Mouse (Mus musculus) embryonic facial prominence, embryonic 14.5 days (tissue): ENCODE data around the gene Gm4792. TPM values are rescaled to one million over a fixed set of nuclear protein-coding genes. Genes with fewer than 3 reads are reported as not detected.

Experiments
- ATAC-seq: fragments of 200-750 bp; cut with Nextera tagmentation; 2 replicates; pipeline ENCODE4 v1.8.0; 2017; ENCODE audit warnings: low read depth, moderate number of reproducible peaks, moderate TSS enrichment
- DNase-seq: peaks from one replicate; pipeline ENCODE4 v3.0.0-alpha.2; 2015; ENCODE audit warnings: low spot score
- H3K27ac ChIP-seq: fragments of 300-500 bp; sonication (generic); replicated peaks from 2 replicates; pipeline ENCODE4 v1.5.1; 2014; ENCODE audit warnings: low read depth, mild to moderate bottlenecking, low read length, moderate library complexity
- H3K27me3 ChIP-seq: fragments of 300-500 bp; sonication (generic); replicated peaks from 2 replicates; pipeline ENCODE4 v1.6.1; 2014; ENCODE audit warnings: low read length; ENCODE audit not compliant: control insufficient read depth, insufficient read depth
- H3K36me3 ChIP-seq: fragments of 300-500 bp; sonication (generic); 2 replicates; pipeline ENCODE4 v1.6.1; 2014; ENCODE audit warnings: low read length, mixed read lengths; ENCODE audit not compliant: control insufficient read depth, insufficient read depth
- H3K4me1 ChIP-seq: fragments of 300-500 bp; sonication (generic); 2 replicates; pipeline ENCODE4 v1.6.1; 2014; ENCODE audit warnings: antibody characterized with exemption, low read length; ENCODE audit not compliant: control insufficient read depth, insufficient read depth
- H3K4me2 ChIP-seq: fragments of 300-500 bp; sonication (generic); 2 replicates; pipeline ENCODE4 v1.6.1; 2014; ENCODE audit warnings: low read depth, mild to moderate bottlenecking, low read length, moderate library complexity, mixed read lengths
- H3K4me3 ChIP-seq: fragments of 300-500 bp; sonication (generic); 2 replicates; pipeline ENCODE4 v1.5.1; 2014; ENCODE audit warnings: low read depth, mild to moderate bottlenecking, low read length
- H3K9ac ChIP-seq: fragments of 300-500 bp; sonication (generic); 2 replicates; pipeline ENCODE4 v1.6.1; 2014; ENCODE audit warnings: low read depth, mild to moderate bottlenecking, low read length, moderate library complexity, mixed read lengths
- H3K9me3 ChIP-seq: fragments of 300-500 bp; sonication (generic); 2 replicates; pipeline ENCODE4 v1.6.1; 2016; ENCODE audit warnings: low read length; ENCODE audit not compliant: control insufficient read depth
- WGBS: fragments of 180-500 bp; shearing (Covaris S2); extraction: QIAGEN DNeasy Blood & Tissue Kit; methylation state at CpG from one replicate; pipeline ENCODE4 v1.1.7; 2014; 5-methylcytosine and 5-hydroxymethylcytosine counted together
- polyA plus RNA-seq: library from polyadenylated mRNA; unstranded; fragments of >200 nt; fragmentation: Nextera tagmentation; extraction: Ambion mirVana; gene quantifications from 2 replicates; pipeline ENCODE4 v1.2.1, GENCODE M21; 2014

The Gm4792 gene
- polyA plus RNA-seq = not detected in 2 replicates

DNA sequence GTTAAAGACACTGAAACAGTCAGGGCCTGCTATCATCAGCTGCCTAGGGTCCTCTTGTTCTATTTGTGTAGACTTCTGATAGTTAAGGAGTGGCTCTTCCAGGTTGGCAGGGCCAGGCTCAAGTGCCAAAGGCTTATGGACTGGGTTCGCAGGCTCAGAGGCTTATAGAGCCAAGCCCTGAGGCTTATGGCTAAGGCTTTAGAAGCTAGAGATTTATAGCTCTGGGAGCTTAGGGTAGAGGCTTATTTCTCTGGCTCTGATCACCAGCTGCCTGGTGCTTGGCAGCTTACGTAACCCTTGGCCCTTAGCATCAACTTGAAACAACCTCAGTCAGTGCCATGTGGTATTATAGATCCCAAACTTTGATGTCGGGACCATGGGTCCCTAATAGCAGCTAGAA lies at the start of gene Gm4792:
Gm4792 (minus strand) TSS at position 233 of the 400 bp plus-strand sequence.
- Histone ChIP-seq H3K9ac (no peak within 1 kb of the TSS), H3K27ac (no peak within 1 kb of the TSS), H3K36me3 (no peaks in the 10 kb centered on the region), H3K9me3 (no peaks in the 10 kb centered on the region), H3K4me3 (no peak within 1 kb of the TSS), H3K4me2 (no peak within 1 kb of the TSS), H3K27me3 (no peaks in the 10 kb centered on the region), H3K4me1 (no peaks in the 10 kb centered on the region)
- ATAC-seq = no peak
- peak; percentile 14 for DNase-seq
- WGBS = 78% methylated on average over 3 of the region's 3 CpGs

DNA sequence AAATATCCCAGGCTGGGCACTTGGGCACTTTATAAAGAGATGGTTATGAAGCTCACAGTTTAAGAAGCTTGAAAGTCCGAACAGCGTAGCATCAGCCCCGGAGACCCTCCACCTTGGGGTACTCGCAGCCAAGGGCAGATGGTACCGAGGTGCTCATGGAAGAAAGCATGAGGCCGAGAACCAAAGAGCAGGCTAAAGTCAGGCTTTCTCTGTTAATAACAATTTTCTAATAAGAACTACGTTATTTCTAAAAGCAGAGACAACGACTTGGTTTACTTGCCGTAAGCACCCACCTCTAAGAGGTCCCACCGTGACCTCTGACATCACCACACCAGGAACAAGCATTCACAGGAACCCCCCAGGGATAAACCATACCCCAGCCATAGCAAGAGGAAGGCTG lies 49.5 kb upstream of the Gm4792 start:
- no peak overlapping the region for H3K4me3 ChIP-seq
- no peak for ATAC-seq
- no peaks in the 10 kb centered on the region for H3K27me3 ChIP-seq
- no peak for DNase-seq
- no peak overlapping the region for H3K4me2 ChIP-seq
- no peak overlapping the region for H3K9ac ChIP-seq
- 0 out of 2 replicates have a peak, but pooled peaks cover 3% of the 10 kb centered on the region for H3K4me1 ChIP-seq
- no peak overlapping the region for H3K27ac ChIP-seq
- H3K9me3 ChIP-seq = no peaks in the 10 kb centered on the region
- WGBS = 94% methylated on average over 10 of the region's 10 CpGs
- H3K36me3 ChIP-seq = no peaks in the 10 kb centered on the region

DNA sequence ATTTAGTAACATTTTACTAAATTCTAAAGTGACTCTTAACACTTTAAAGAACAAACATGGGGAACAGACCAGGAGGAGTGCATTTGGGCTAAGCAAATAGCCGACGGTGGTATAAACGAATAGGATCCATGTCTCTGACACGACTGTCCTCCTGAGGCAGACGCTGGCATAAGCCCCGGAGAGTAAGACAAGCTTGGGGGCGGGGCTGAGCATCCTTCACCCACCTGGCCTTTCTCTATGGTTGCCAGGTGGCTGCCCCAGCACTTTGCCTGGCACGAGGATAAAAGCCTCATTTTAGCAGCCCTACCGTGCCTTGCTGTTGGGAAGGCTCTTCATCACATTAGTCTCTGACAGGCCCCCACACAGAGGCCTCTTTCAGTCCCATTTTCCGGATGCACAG lies 48.8 kb upstream of the Gm4792 start:
- Histone ChIP-seq H3K9ac (no peak overlapping the region), H3K27ac (no peak overlapping the region), H3K4me3 (no peak overlapping the region), H3K9me3 (no peaks in the 10 kb centered on the region), H3K36me3 (no peaks in the 10 kb centered on the region), H3K27me3 (no peaks in the 10 kb centered on the region), H3K4me1 (0 out of 2 replicates have a peak, but pooled peaks cover 3% of the 10 kb centered on the region), H3K4me2 (no peak overlapping the region)
- 75% methylated on average over 10 of the region's 10 CpGs for WGBS
- DNase-seq (no peak), ATAC-seq (no peak)

DNA sequence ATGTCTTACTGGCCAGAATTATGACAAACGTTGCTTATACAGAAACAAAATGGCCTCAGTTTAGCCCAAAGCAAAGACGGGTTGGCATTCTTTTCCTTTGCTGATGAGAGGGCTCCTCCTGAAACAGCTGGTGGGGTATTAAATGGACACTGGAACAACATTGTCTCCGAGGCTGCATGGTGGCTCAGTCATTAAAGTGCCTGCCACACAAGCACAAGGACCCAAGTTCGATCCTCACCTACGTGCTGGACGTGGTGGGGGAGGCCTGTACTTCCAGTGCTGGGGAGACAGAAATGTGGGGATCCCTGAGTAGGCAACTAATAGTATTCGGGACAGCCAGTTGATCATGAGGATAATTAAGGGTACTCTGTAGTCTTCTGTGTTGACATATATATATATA lies 48.1 kb upstream of the Gm4792 start:
- no peak overlapping the region for H3K27ac ChIP-seq
- H3K9me3 ChIP-seq = no peaks in the 10 kb centered on the region
- H3K4me1 ChIP-seq = 0 out of 2 replicates have a peak, but pooled peaks cover 3% of the 10 kb centered on the region
- H3K4me2 ChIP-seq = no peak overlapping the region
- no peaks in the 10 kb centered on the region for H3K36me3 ChIP-seq
- 87% methylated on average over 7 of the region's 7 CpGs for WGBS
- H3K9ac ChIP-seq = no peak overlapping the region
- no peak for DNase-seq
- no peaks in the 10 kb centered on the region for H3K27me3 ChIP-seq
- no peak overlapping the region for H3K4me3 ChIP-seq
- ATAC-seq = no peak

DNA sequence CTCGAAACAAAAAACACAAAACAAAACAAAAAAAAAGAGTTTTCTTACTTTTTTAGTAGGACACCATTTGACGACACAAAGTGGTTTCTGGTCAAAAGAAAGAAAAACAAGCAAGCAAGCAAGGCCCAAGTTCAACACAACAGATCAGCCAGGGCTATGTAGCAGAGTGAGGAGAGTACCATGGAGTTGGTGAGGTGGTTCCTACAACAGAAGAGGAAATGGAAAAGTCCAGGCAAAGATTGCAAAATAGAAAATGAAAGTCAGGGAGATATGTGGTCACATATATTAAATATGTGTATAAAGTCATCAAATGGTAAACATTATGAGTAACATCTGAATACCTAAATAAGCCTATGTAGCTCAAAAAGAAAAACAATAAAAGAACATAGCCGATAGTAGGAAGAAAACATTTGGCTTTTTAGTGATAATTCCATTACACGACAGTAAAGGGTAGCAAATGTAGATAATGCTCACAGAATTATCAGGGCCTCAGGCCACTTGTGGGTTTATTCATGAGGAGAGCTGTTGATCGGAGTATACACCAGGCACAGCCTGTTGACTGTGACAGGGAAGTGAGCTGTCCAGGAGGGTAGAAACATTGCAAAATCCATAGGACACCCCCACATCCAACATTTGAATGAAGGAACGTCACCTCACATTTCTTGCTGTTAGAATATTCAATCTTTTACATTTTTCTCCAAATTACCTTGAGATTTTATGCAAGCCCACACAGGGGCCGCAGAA lies 47.2 kb upstream of the Gm4792 start:
- no peak overlapping the region for H3K9ac ChIP-seq
- H3K9me3 ChIP-seq = no peaks in the 10 kb centered on the region
- no peaks in the 10 kb centered on the region for H3K36me3 ChIP-seq
- H3K27ac ChIP-seq = no peak overlapping the region
- DNase-seq (no peak), ATAC-seq (no peak)
- H3K4me3 ChIP-seq = no peak overlapping the region
- no peaks in the 10 kb centered on the region for H3K27me3 ChIP-seq
- H3K4me1 ChIP-seq = 0 out of 2 replicates have a peak, but pooled peaks cover 3% of the 10 kb centered on the region
- WGBS = 87% methylated on average over 7 of the region's 7 CpGs
- no peak overlapping the region for H3K4me2 ChIP-seq

DNA sequence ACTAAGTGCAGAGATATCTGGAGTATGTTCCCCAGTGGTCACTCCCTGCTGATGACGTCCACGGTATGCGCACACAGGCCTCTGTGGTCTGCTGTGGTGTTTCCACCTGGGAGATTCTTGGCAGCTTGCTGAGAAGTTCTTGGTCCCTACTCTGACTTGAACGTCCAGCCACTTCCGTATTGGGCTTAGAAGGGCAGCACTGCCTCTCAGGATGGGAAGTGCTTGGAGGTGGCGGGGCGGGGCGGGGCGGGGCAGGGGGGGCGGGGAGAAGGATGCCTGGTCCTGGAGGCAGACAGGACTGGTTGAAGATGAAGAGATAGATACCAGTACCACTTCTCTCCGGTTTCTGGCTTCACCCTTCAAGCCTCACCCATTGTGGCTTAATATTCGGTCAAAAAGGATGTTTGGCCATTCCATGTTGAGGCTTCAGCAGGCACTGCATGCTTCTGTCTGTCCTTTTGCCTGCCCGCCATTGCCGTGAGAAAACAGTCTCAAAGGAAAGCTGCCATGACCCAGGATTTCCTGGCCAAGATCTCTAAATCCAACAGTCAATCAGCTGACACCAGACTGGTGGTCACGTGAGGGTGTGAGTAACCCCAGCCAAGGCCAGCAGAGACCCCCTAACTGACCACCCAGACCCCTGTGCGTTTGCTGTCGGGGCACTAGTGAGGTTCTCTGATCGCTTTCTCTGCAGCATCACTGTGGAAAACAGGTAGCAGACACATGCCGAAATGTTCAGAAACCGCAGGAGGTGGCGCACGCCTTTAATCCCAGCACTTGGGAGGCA lies 46.3 kb upstream of the Gm4792 start:
- H3K4me1 ChIP-seq = 0 out of 2 replicates have a peak, but pooled peaks cover 3% of the 10 kb centered on the region
- H3K36me3 ChIP-seq = no peaks in the 10 kb centered on the region
- no peak overlapping the region for H3K4me3 ChIP-seq
- H3K9ac ChIP-seq = no peak overlapping the region
- no peaks in the 10 kb centered on the region for H3K27me3 ChIP-seq
- H3K4me2 ChIP-seq = peak overlapping the region; percentile 13; the same call in 1 of the 2 replicates
- no peaks in the 10 kb centered on the region for H3K9me3 ChIP-seq
- WGBS = 57% methylated on average over 22 of the region's 22 CpGs
- no peak for DNase-seq
- H3K27ac ChIP-seq = no peak overlapping the region
- no peak for ATAC-seq

DNA sequence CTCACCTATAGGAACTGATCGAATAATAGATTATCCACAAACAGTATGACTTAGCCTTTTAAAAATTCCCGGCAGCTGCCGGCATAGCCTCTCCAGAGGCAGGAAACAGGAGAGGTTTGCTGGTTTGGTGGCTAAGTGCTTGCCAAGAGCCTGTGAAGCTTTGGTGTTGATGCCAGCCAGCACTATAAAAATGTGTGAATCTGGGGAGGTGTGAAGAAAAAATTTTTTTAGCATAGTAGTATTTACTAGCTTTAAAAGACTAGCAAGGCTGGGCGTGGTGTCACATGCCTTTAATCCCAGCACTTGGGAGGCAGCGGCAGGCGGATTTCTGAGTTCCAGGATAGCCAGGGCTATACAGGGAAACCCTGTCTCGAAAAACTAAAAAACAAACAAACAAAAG lies 45.1 kb upstream of the Gm4792 start:
- H3K36me3 ChIP-seq = no peaks in the 10 kb centered on the region
- DNase-seq (no peak), ATAC-seq (no peak)
- H3K4me3 ChIP-seq = no peak overlapping the region
- no peak overlapping the region for H3K4me2 ChIP-seq
- 0 out of 2 replicates have a peak, but pooled peaks cover 3% of the 10 kb centered on the region for H3K4me1 ChIP-seq
- WGBS = 80% methylated on average over 7 of the region's 7 CpGs
- no peaks in the 10 kb centered on the region for H3K9me3 ChIP-seq
- H3K27ac ChIP-seq = no peak overlapping the region
- H3K9ac ChIP-seq = no peak overlapping the region
- no peaks in the 10 kb centered on the region for H3K27me3 ChIP-seq

DNA sequence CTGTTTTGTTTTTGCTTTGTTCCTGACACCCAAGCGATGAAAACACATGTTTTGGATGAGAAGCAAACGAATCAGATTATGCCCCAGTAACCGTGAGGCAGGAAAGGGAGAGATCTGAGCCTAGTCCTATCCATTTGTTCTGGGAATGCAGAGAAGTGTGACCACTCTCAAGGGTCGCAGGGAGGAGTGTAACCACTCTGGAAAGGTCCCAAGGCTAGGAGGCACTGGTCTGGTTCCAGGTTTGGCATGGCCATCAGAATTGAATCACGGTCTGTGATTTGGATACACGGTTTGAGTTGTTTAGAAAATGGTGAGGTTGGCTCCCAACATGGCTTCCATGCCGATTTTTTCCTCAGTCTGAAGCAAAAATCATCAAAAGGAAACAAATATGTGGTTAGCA lies 43.8 kb upstream of the Gm4792 start:
- DNase-seq (no peak), ATAC-seq (no peak)
- Histone ChIP-seq H3K4me3 (no peak overlapping the region), H3K9me3 (0 out of 2 replicates have a peak, but pooled peaks cover 3% of the 10 kb centered on the region), H3K4me2 (no peak overlapping the region), H3K36me3 (no peaks in the 10 kb centered on the region), H3K4me1 (0 out of 2 replicates have a peak, but pooled peaks cover 3% of the 10 kb centered on the region), H3K27me3 (no peaks in the 10 kb centered on the region), H3K27ac (no peak overlapping the region), H3K9ac (no peak overlapping the region)
- 63% methylated on average over 7 of the region's 7 CpGs for WGBS
